Mouse (Mus musculus) urinary bladder, postnatal 36 days (tissue): ENCODE results near the gene Galnt10.

Source experiments
- DNase-seq, 2 experiments: peaks; one replicate each; pipeline ENCODE4 v3.0.0; 2022; ENCODE audit warnings: low spot score in 2 of 2, mixed read lengths in 1 of 2

Gene Galnt10

GRCm38 (mm10) chr11:57688179-57688929, 43.1 kb downstream of the Galnt10 start:
- peak in 1 of 2 experiments; percentile 30 for DNase-seq

DNA sequence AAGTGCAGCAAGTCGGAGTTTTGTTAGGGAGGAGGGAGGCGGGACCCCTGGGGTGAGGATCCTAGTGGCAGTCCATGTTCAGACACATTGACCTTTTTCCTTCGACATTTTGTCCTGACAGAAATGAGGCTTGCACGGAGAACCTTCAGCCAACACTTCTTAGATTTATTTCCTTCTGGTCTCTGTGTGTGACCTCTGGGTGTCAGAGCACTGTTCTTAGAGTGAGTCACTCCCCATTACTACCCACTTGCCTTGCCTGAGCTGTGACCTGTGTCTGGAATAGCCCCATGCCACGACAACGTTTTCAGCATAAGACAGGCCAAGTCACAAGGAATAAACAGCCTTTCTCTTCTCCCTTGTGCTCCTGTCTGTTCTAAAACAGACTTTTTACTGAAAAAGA, 44.6 kb downstream of the Galnt10 start:
- no peak for DNase-seq

- no peak for DNase-seq
Measured at GRCm38 (mm10) chr11:57690836-57691235, 45.6 kb downstream of the Galnt10 start.

- no peak for DNase-seq
Measured at GRCm38 (mm10) chr11:57691939-57692338, 46.7 kb downstream of the Galnt10 start.

GRCm38 (mm10) chr11:57692726-57693125, 47.5 kb downstream of the Galnt10 start:
- no peak for DNase-seq

DNA sequence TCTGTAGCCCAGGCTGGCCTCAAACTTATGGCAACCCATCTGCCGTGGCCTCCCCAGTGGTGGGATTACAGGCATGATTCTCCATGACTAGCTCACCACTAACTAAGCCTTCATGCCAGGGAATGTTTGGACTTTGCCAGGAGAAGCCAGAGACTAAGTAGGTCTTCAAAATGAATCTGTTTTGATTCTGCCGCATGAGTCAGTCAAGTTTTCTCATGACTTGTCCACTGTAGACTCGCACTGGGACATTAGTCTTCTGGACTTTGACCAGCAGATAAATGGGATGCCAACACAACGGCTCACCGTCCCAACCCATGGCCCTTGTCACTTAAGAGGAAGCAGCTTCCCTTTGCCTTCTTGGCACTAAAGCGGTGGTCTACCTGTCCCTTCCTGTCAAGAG, 49.2 kb downstream of the Galnt10 start:
- DNase-seq, result no peak

GRCm38 (mm10) chr11:57696207-57696676, 51.0 kb downstream of the Galnt10 start:
- no peak for DNase-seq

GRCm38 (mm10) chr11:57696807-57697251, 51.6 kb downstream of the Galnt10 start:
- DNase-seq, result peak in 1 of 2 experiments; percentile 21

- no peak for DNase-seq
Measured at GRCm38 (mm10) chr11:57700114-57700513, 54.9 kb downstream of the Galnt10 start.

- no peak for DNase-seq
Measured at GRCm38 (mm10) chr11:57701193-57701925, 56.1 kb downstream of the Galnt10 start.

DNA sequence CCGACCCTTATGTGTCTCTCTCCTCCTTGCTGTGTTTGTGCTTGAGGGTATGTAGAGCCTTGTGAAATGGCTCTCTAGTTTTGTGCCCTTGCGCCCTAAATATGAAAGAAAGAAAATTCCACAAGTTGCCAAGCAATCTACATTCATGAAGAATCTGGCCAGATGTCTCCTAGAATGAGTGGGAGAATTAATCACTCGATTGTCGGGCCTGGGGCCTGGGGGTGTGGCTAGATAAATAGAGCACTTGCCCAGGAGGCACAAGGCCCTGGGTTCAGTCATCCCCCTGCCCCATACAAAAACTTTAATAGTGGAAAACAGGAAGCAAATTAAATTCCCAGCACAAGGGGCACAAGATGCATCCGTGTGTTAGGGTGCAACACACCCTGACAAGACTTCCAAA, 56.7 kb downstream of the Galnt10 start:
- DNase-seq, result no peak

DNA sequence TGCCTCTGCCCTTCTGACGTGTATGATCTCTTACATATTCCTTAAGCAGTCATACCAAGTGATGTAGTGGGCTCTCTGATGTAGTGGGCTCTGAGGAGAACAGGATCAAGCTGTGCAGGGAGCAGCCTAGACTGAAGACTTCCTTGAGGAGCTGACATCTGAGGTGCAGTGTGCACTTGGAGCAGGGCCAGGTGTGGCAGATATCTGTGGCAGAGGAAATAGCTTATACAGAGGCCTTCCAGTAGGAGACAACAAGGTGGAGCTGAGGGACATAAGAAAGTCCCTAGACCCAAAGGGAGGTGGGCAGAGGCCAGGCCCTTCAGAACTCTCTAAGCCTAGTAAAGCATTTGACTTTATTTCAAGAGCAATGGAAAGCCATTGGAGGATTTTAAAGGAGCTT, 61.4 kb downstream of the Galnt10 start:
- no peak for DNase-seq

- DNase-seq, result no peak
Measured at GRCm38 (mm10) chr11:57707114-57707798, 62.0 kb downstream of the Galnt10 start.

DNA sequence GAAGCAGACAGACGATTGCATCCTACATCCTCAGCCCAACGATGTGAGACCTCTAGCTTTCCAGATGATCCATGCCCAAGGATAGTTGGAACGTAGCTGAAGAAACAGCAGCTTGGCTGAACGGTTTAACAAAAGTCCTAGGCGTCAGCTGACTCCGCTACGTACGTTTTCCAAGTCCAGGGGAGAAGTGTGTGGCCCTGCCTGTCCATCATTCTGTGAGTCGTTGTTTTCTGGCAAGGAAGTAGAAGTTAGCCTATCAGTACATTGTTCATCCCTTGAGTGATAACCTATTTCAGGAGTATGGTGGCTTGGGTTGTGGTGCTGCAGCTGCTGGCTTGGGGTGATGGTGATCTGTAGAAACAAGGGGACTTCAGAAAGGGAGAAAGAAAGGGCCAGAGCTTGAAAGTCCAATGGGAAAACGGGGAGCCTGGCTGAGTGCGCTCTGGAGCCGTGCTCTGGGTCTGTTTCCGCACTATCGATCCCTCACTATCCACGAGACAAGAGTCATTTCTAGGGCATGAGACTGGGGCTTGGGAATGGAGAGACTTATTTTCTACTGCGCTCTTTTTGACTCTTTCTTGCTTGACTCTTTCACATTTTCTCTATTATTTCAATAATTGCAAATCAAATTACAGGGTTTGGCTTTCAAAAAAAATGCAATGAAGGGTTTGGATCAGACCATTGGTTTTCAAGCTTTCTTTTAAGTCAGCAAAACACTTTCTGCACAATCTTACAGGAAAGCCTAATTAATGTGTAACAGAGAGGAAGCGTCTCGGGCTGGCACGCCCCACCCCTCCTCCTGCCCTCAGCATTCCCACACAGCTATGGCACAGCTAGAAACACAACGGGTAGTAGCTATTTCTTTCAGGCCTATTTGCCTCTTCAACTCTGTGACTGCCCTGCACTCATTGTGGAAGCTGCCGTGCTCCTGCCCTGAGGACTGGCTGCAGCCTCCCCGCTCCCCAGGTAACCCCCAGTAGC, 63.2 kb downstream of the Galnt10 start:
- DNase-seq, result no peak

DNA sequence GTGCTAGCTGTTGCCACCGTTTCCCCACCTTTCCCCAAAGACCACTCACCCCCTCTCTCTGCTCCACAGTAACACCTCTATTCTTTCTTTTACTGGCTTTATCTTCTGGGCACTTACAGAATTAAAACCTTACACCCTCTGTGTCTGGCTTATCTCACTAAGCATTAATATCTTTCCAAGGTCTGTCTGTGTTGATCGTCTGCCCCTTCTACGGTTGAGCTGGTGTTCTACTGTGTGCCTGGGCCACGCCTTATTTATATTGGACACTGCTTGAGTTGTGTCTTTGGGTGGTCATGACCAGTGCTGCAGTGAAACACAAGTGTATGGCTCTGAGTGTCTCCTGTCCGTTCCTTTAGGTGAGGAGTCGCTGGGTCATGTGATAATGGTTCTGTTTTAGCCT, 68.7 kb downstream of the Galnt10 start:
- DNase-seq, result no peak

GRCm38 (mm10) chr11:57716721-57717120, 71.5 kb downstream of the Galnt10 start:
- no peak for DNase-seq

- DNase-seq, result no peak
Measured at GRCm38 (mm10) chr11:57717432-57717831, 72.2 kb downstream of the Galnt10 start.

DNA sequence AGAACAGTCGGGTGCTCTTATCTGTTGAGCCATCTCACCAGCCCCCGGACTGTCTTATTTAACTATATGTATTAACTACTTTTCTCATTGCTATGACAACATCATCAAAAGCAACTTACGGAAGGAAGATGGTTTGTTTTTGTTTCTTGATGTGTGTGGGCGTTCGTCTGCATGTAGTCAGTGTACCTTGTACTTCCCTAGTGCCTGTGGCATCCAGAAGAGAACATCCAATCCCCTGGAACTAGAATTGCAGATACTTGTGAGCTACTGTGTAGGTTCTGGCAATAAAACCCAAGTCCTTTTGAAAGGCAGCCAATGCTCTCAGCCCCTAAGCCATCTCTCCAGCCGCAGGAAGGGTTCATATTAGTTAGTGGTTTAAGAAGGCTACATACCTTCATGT, 72.8 kb downstream of the Galnt10 start:
- no peak for DNase-seq

DNA sequence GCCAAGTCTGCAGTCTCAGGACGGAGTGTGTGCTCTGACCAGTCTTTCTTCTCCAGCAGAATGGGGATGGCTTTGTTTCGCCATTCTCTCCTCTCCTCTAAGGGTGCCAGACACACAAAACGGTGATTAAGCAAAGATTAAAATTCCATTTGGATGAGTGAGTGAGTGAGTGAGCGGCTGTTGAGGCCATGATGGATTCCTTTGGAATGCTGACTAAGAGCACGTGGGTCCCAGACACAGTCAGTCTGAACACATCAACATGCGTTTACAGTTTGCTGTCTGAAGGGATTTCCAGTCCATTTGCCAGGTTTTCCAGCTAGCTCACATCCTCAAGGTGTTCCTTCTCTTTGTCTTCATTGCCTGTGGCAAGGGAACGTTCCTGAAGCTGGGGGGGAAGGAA, 74.4 kb downstream of the Galnt10 start:
- DNase-seq, result no peak

DNA sequence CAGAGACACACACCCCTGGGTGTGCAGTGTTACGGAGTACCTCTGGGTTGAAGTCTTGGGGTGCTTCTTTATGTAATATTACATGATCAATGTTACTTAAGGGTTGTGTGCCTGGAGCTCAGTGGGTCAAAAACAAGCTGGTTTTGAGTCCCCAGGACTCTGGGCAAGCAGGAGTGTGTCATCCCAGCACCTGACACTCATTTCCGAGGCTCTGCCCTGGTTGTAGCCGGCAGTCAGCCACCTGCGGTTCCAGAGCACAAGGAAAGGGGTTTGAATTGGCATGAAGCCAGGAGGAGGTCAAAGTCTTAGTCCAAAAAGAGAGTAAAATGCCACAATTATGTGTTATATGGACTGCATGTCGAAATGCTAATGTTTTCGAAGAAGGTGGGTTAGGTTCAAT, 74.8 kb downstream of the Galnt10 start:
- DNase-seq, result no peak

- DNase-seq, result no peak
Measured at GRCm38 (mm10) chr11:57724791-57725463, 79.7 kb downstream of the Galnt10 start.
